Mouse (Mus musculus) embryonic stem cell, embryonic (primary cell): ENCODE measurements around the gene Prorsd1.

Source experiments
- CTCF ChIA-PET, 4 experiments: fragments of 300-600 bp in 2 of 4; fragments of 350-600 bp in 2 of 4; sonication (Branson Sonifier 250); formaldehyde crosslinking; loops; one replicate each; lab custom pipeline; 2022; ENCODE audit warnings: inconsistent platforms in 2 of 4; lab: Charles Lee
- POLR2A ChIA-PET, 4 experiments: fragments of 300-600 bp in 2 of 4; fragments of 350-600 bp in 2 of 4; sonication (Branson Sonifier 250); formaldehyde crosslinking; loops; one replicate each; lab custom pipeline; 2022; ENCODE audit warnings: antibody characterized with exemption in 4 of 4, inconsistent platforms in 1 of 4; lab: Charles Lee

The Prorsd1 gene

GRCm38 (mm10) chr11:29514682-29515412, at the start of gene Prorsd1:
TSS of gene Prorsd1 (minus strand) at chr11:29515033.
- CTCF ChIA-PET = interaction anchor here in 2 of 4 experiments (0.6 to 1.4 kb wide), 5 partner anchors 11 to 559 kb away, joined by 3 to 5 read pairs (median 4); partner anchors contain the start of gene Mtif2 (in 2 of the 2)
- POLR2A ChIA-PET = interaction anchor here (0.5 to 4.4 kb wide), 102 partner anchors 8 to 1362 kb away, joined by 3 to 109 read pairs (median 4); partner anchors contain the start of genes Mtif2 (in 4 of the 4), Ccdc88a (in 3 of the 4), Clhc1 (in 3 of the 4) and Rps27a (in 3 of the 4)

GRCm38 (mm10) chr11:29563406-29563805, 48.6 kb upstream of the Prorsd1 start:
- ChIA-PET CTCF (no interaction called here), POLR2A (interaction anchor here in 2 of 4 experiments (0.7 to 1.1 kb wide), 4 partner anchors 10 to 46 kb away, joined by 3 to 4 read pairs (median 4); partner anchors contain the start of genes Rps27a (in 2 of the 2) and Clhc1 (in 1 of the 2))

- ChIA-PET CTCF (no interaction called here), POLR2A (interaction anchor here in 1 of 4 experiments (1.2 to 2.6 kb wide), 4 partner anchors 11 to 131 kb away, joined by 3 to 23 read pairs (median 8); partner anchors contain the start of genes Clhc1, Mtif2, Rps27a and Rtn4)
These were observed 46.2 kb upstream of the Prorsd1 start for GRCm38 (mm10) chr11:29560990-29561389.

GRCm38 (mm10) chr11:29560452-29560851, 45.6 kb upstream of the Prorsd1 start:
- ChIA-PET POLR2A (interaction anchor here in 2 of 4 experiments (0.7 to 2.6 kb wide), 10 partner anchors 10 to 465 kb away, joined by 3 to 23 read pairs (median 3); partner anchors contain the start of genes Clhc1 (in 1 of the 2), Eml6 (in 1 of the 2), Mtif2 (in 1 of the 2) and Rps27a (in 1 of the 2)), CTCF (no interaction called here)

GRCm38 (mm10) chr11:29549425-29549778, 34.6 kb upstream of the Prorsd1 start:
- ChIA-PET POLR2A (interaction anchor here in 3 of 4 experiments (0.7 to 11.6 kb wide), 22 partner anchors 8 to 302 kb away, joined by 3 to 216 read pairs (median 10); partner anchors contain the start of genes Mtif2 (in 3 of the 3), Rtn4 (in 2 of the 3), Cfap36 (in 1 of the 3) and Prorsd1 (in 1 of the 3)), CTCF (interaction anchor here in 1 of 4 experiments (0.6 kb wide), 1 partner anchor 150 kb away, joined by 5 read pairs; no protein-coding TSS in a partner anchor)

- ChIA-PET POLR2A (interaction anchor here (0.6 to 11.6 kb wide), 110 partner anchors 8 to 1202 kb away, joined by 3 to 216 read pairs (median 4); partner anchors contain the start of genes Mtif2 (in 4 of the 4), Prorsd1 (in 3 of the 4), Rtn4 (in 3 of the 4) and Ccdc88a (in 2 of the 4)), CTCF (interaction anchor here in 2 of 4 experiments (0.5 to 1.3 kb wide), 2 partner anchors 11 to 145 kb away, joined by 3 to 4 read pairs; no protein-coding TSS in a partner anchor)
These were observed 33.9 kb upstream of the Prorsd1 start for GRCm38 (mm10) chr11:29548504-29549424.

GRCm38 (mm10) chr11:29547752-29548503, 33.1 kb upstream of the Prorsd1 start, which contains the start of the genes Clhc1 and Rps27a:
TSS of gene Clhc1 (plus strand) at chr11:29547950.
TSS of gene Rps27a (minus strand) at chr11:29548109.
- ChIA-PET POLR2A (interaction anchor here (0.6 to 11.6 kb wide), 116 partner anchors 8 to 1203 kb away, joined by 3 to 216 read pairs (median 4); partner anchors contain the start of genes Mtif2 (in 4 of the 4), Prorsd1 (in 3 of the 4), Rtn4 (in 3 of the 4) and Ccdc88a (in 2 of the 4)), CTCF (interaction anchor here in 2 of 4 experiments (0.5 to 1.3 kb wide), 2 partner anchors 12 to 146 kb away, joined by 3 to 4 read pairs; no protein-coding TSS in a partner anchor)

GRCm38 (mm10) chr11:29547249-29547751, 32.5 kb upstream of the Prorsd1 start:
- ChIA-PET POLR2A (interaction anchor here (0.6 to 11.6 kb wide), 48 partner anchors 10 to 327 kb away, joined by 3 to 216 read pairs (median 6); partner anchors contain the start of genes Mtif2 (in 3 of the 4), Rtn4 (in 3 of the 4) and Prorsd1 (in 2 of the 4)), CTCF (no interaction called here)

- POLR2A ChIA-PET = interaction anchor here (0.7 to 11.6 kb wide), 53 partner anchors 11 to 618 kb away, joined by 3 to 216 read pairs (median 6); partner anchors contain the start of genes Mtif2 (in 3 of the 4), Rtn4 (in 3 of the 4) and Prorsd1 (in 2 of the 4)
- CTCF ChIA-PET = interaction anchor here in 1 of 4 experiments (1.9 kb wide), 1 partner anchor 147 kb away, joined by 5 read pairs; the partner anchor contains the start of gene Rtn4
These were observed 31.9 kb upstream of the Prorsd1 start for GRCm38 (mm10) chr11:29546762-29547161.

- POLR2A ChIA-PET = interaction anchor here (0.7 to 11.6 kb wide), 49 partner anchors 10 to 618 kb away, joined by 3 to 216 read pairs (median 6); partner anchors contain the start of genes Mtif2 (in 4 of the 4), Prorsd1 (in 3 of the 4) and Rtn4 (in 3 of the 4)
- CTCF ChIA-PET = interaction anchor here in 1 of 4 experiments (1.9 kb wide), 1 partner anchor 147 kb away, joined by 5 read pairs; the partner anchor contains the start of gene Rtn4
These were observed 31.5 kb upstream of the Prorsd1 start for GRCm38 (mm10) chr11:29546297-29546696.

GRCm38 (mm10) chr11:29545150-29545752, 30.4 kb upstream of the Prorsd1 start:
- ChIA-PET CTCF (interaction anchor here in 1 of 4 experiments (1.9 kb wide), 1 partner anchor 148 kb away, joined by 5 read pairs; the partner anchor contains the start of gene Rtn4), POLR2A (interaction anchor here (0.7 to 11.6 kb wide), 54 partner anchors 9 to 593 kb away, joined by 3 to 216 read pairs (median 4); partner anchors contain the start of genes Mtif2 (in 4 of the 4), Prorsd1 (in 3 of the 4), Rtn4 (in 3 of the 4) and Ccdc88a (in 1 of the 4))

- ChIA-PET CTCF (no interaction called here), POLR2A (interaction anchor here (0.6 to 11.6 kb wide), 49 partner anchors 8 to 481 kb away, joined by 3 to 216 read pairs (median 4); partner anchors contain the start of genes Mtif2 (in 3 of the 4), Prorsd1 (in 3 of the 4), Rtn4 (in 3 of the 4) and Ccdc88a (in 1 of the 4))
These were observed 29.6 kb upstream of the Prorsd1 start for GRCm38 (mm10) chr11:29544225-29544945.

- CTCF ChIA-PET = interaction anchor here in 1 of 4 experiments (0.7 kb wide), 1 partner anchor 24 kb away, joined by 3 read pairs; no protein-coding TSS in a partner anchor
- POLR2A ChIA-PET = interaction anchor here in 3 of 4 experiments (0.6 to 8.4 kb wide), 11 partner anchors 9 to 160 kb away, joined by 3 to 118 read pairs (median 8); partner anchors contain the start of genes Mtif2 (in 3 of the 3), Clhc1 (in 2 of the 3), Rps27a (in 2 of the 3) and Rtn4 (in 1 of the 3)
These were observed 23.4 kb upstream of the Prorsd1 start for GRCm38 (mm10) chr11:29538201-29538600.
